Mouse (Mus musculus) layer of hippocampus, postnatal 10 days (tissue): ENCODE measurements at regions not wholly inside any gene's neighbourhood (a gene's known extent, or its start where the extent isn't known, plus 50 kb on each side); places are given as distances from the start of the nearest gene placed in this dataset.

Experiments
- DNase-seq, 2 experiments: peaks; one replicate each; pipeline ENCODE4 v3.0.0; 2021; ENCODE audit warnings: low spot score in 2 of 2

GRCm38 (mm10) chr4:152936614-152937013, 458.9 kb upstream of the Kcnab2 start:
- no peak for DNase-seq

GRCm38 (mm10) chr4:152935484-152935883, 457.8 kb upstream of the Kcnab2 start:
- no peak for DNase-seq

GRCm38 (mm10) chr4:152928422-152928985, 450.8 kb upstream of the Kcnab2 start:
- no peak for DNase-seq

GRCm38 (mm10) chr4:152920261-152920660, 442.6 kb upstream of the Kcnab2 start:
- DNase-seq = no peak

- DNase-seq = no peak
Measured at GRCm38 (mm10) chr4:152919851-152920250, 442.2 kb upstream of the Kcnab2 start.

GRCm38 (mm10) chr4:152916576-152916975, 438.9 kb upstream of the Kcnab2 start:
- DNase-seq = no peak

GRCm38 (mm10) chr4:152913497-152913896, 435.8 kb upstream of the Kcnab2 start:
- no peak for DNase-seq

GRCm38 (mm10) chr4:152912846-152913245, 435.2 kb upstream of the Kcnab2 start:
- DNase-seq = no peak

- DNase-seq = no peak
Measured at GRCm38 (mm10) chr4:152908235-152908634, 430.6 kb upstream of the Kcnab2 start.

- DNase-seq = no peak
Measured at GRCm38 (mm10) chr4:152902851-152903250, 425.2 kb upstream of the Kcnab2 start.

GRCm38 (mm10) chr4:152900049-152900448, 422.4 kb upstream of the Kcnab2 start:
- DNase-seq = no peak

- no peak for DNase-seq
Measured at GRCm38 (mm10) chr4:152895076-152895475, 417.4 kb upstream of the Kcnab2 start.

GRCm38 (mm10) chr4:152892997-152893396, 415.3 kb upstream of the Kcnab2 start:
- no peak for DNase-seq

GRCm38 (mm10) chr4:152889211-152889610, 411.5 kb upstream of the Kcnab2 start:
- no peak for DNase-seq

- no peak for DNase-seq
Measured at GRCm38 (mm10) chr4:152888306-152888705, 410.6 kb upstream of the Kcnab2 start.

GRCm38 (mm10) chr4:152886773-152887172, 409.1 kb upstream of the Kcnab2 start:
- DNase-seq = no peak

- no peak for DNase-seq
Measured at GRCm38 (mm10) chr4:152881433-152881930, 403.8 kb upstream of the Kcnab2 start.

- no peak for DNase-seq
Measured at GRCm38 (mm10) chr4:152880368-152880767, 402.7 kb upstream of the Kcnab2 start.

GRCm38 (mm10) chr4:152878941-152879340, 401.3 kb upstream of the Kcnab2 start:
- DNase-seq = no peak

GRCm38 (mm10) chr4:152878401-152878800, 400.7 kb upstream of the Kcnab2 start:
- no peak for DNase-seq

- DNase-seq = no peak
Measured at GRCm38 (mm10) chr4:152870046-152870445, 392.4 kb upstream of the Kcnab2 start.

GRCm38 (mm10) chr4:152865894-152866293, 388.2 kb upstream of the Kcnab2 start:
- no peak for DNase-seq

- peak in 1 of 2 experiments; percentile 33 for DNase-seq
Measured at GRCm38 (mm10) chr4:152862818-152863614, 385.3 kb upstream of the Kcnab2 start.
